Comparison of ENCODE assay signal across 8 mouse cellular contexts in genomic region chr3:65527691-65528601, GRCm38 (mm10). TPM values are rescaled to one million over a fixed set of nuclear protein-coding genes. Genes with fewer than 3 reads are reported as not detected.
A peak's percentile ranks its signal among the peaks of the same experiment; 100 is the strongest.
DNase-seq lines count a peak whose midpoint lies in the region; ATAC-seq lines count a peak whose summit lies in the region.

Tiparp (plus strand) TSS chr3:65528410.

- H3K27ac ChIP-seq in hindbrain, embryonic 15.5 days (replicated peaks), result peak within 1 kb of the TSS; percentile 99

- peaks cover 6% of the 10 kb centered on the region; the same call in 1 of the 2 replicates for H3K4me1 ChIP-seq in hindbrain, embryonic 15.5 days (replicated peaks)

- H3K9me3 ChIP-seq in hindbrain, embryonic 15.5 days, result no peaks in the 10 kb centered on the region

- H3K9ac ChIP-seq in hindbrain, embryonic 15.5 days, result peak within 1 kb of the TSS; percentile 89

- ATAC-seq in hindbrain, embryonic 15.5 days (ENCODE audit: low FRiP score, low read depth), result peak; percentile 95

- peak within 1 kb of the TSS; percentile 96 for H3K4me3 ChIP-seq in hindbrain, embryonic 15.5 days

- under 1% methylated on average over 98 of the region's 109 CpGs for WGBS in hindbrain, embryonic 15.5 days

- no peaks in the 10 kb centered on the region for H3K27me3 ChIP-seq in hindbrain, embryonic 15.5 days

- peak; percentile 91 for DNase-seq in T-cell, adult 2 months (ENCODE audit: low spot score)
- DNase-seq in cerebellum, postnatal 36 days, result peak; percentile 81 to 89
- DNase-seq in frontal cortex, postnatal 36 days (ENCODE audit: low spot score in 2 of 2), result peak; percentile 82 to 87
- DNase-seq in left cerebral cortex, adult 11 months (ENCODE audit: low spot score), result peak; percentile 77
- peak; percentile 94 to 96 for DNase-seq in lung, postnatal 4 days
- peak; percentile 90 for DNase-seq in retina, postnatal 7 days (ENCODE audit: low read depth, low spot score)
- DNase-seq in urinary bladder, adult 2 months (ENCODE audit: low spot score), result peak; percentile 85

- peak within 1 kb of the TSS; percentile 89 for H3K4me2 ChIP-seq in hindbrain, embryonic 15.5 days

- H3K36me3 ChIP-seq in hindbrain, embryonic 15.5 days, result 0 out of 2 replicates have a peak, but pooled peaks cover 3% of the 10 kb centered on the region

RNA-seq across cellular contexts. Expression of gene Tiparp, which starts in this region (rescaled TPM):
- 31.0 and 31.1 TPM in 2 replicates for polyA plus RNA-seq in hindbrain, embryonic 15.5 days (2015; fragmentation: Nextera tagmentation; extraction: Ambion mirVana)
- 16.2 and 27.5 TPM in 2 replicates for polyA plus RNA-seq in urinary bladder, adult 2 months (2012; rRNA removed)

Comparison
In these comparisons a context has a peak if more than half of its experiments do, and no peak if none do; other contexts are left out.
1. Peak in every context shown above with its lines: DNase-seq, ATAC-seq, H3K4me3 ChIP-seq and H3K27ac ChIP-seq.